Mouse (Mus musculus) subcutaneous adipose tissue, adult 2 months (tissue): Measurements from ENCODE around the gene Epsti1. TPM values are rescaled to one million over a fixed set of nuclear protein-coding genes. Genes with fewer than 3 reads are reported as not detected.

ENCODE experiments used
- polyA plus RNA-seq: library from polyadenylated mRNA; depleted of rRNA; stranded (reverse); fragments of >200 nt; gene quantifications from 2 replicates; pipeline ENCODE4 v1.2.3, GENCODE M21; 2012; ENCODE audit warnings: low replicate concordance; rRNA removed

The Epsti1 gene
- polyA plus RNA-seq, result 3.3 and 10.2 TPM in 2 replicates

GRCm38 (mm10) chr14:77904171-77904762 is at the start of gene Epsti1:
TSS of gene Epsti1 (plus strand) at chr14:77904239.

GRCm38 (mm10) chr14:77874304-77875241 is 29.5 kb upstream of the Epsti1 start, which contains the start of gene Dnajc15:
TSS of gene Dnajc15 (minus strand) at chr14:77875125.

Other genes with a start within 250 kb of the Epsti1 start
- gene Dnajc15, start 29.1 kb upstream of the Epsti1 start, polyA plus RNA-seq, result 18.1 and 41.8 TPM in 2 replicates
- gene Fam216b, start 184.8 kb downstream of the Epsti1 start, polyA plus RNA-seq, result not detected in 2 replicates